Mouse (Mus musculus) layer of hippocampus, postnatal 25 days (tissue): ENCODE data around the gene 5031439G07Rik. TPM values are rescaled to one million over a fixed set of nuclear protein-coding genes. Genes with fewer than 3 reads are reported as not detected.
"Not testable (repeated sequence)": the region's sequence is repeated elsewhere in the genome, so short reads cannot be mapped to it uniquely, and the experiment has no call there.

Source experiments
- DNase-seq, 2 experiments: peaks; one replicate each; pipeline ENCODE4 v3.0.0; 2022; ENCODE audit warnings: mixed read lengths in 2 of 2, low spot score in 1 of 2; ENCODE audit errors: extremely low spot score in 1 of 2
- total RNA-seq, 2 experiments: library from RNA; stranded (reverse); gene quantifications; 2 replicates each; pipeline ENCODE4 v1.2.3; 2021

The 5031439G07Rik gene
- total RNA-seq, 2 experiments from 2014 or later = 80.6 to 99.0 TPM

DNA sequence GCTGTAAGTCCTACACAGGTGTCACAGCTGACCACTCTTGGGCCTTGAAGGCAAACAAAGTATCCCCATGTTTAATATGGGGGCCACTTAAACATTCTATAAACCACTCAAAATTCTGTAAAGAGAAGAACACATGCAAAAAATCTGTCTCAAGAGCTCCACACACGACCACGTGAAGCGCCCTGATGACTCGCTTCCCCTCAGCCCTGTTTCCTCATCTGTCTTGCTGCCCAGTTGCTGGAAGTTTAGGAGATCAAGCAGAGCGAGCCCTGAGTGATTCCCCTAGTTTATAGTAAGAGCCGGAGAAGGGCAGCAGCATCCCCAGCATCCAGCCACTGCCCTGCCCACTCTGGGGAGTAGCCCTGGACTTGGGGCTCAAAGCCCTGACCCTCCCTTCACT lies 28.5 kb downstream of the 5031439G07Rik start:
- DNase-seq = no peak

DNA sequence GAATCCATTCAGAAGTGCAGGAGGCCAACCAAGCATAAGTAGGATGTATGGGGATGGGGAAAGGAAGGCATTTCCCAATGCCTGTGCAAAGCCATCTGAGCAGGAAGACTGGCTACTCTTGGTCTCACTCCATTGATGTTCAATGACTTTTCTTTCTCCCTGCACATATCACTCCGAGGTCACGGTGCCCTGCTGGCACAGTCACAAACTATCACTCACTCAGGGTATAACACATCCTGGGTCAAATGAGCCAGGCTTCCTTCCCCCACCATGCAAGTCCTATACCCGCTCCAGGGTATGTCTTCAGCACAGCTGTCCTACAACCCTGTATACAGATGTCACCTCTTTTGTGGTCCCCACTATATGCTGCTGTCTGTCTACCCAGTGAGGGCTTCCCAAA lies 30.0 kb downstream of the 5031439G07Rik start:
- no peak for DNase-seq

DNA sequence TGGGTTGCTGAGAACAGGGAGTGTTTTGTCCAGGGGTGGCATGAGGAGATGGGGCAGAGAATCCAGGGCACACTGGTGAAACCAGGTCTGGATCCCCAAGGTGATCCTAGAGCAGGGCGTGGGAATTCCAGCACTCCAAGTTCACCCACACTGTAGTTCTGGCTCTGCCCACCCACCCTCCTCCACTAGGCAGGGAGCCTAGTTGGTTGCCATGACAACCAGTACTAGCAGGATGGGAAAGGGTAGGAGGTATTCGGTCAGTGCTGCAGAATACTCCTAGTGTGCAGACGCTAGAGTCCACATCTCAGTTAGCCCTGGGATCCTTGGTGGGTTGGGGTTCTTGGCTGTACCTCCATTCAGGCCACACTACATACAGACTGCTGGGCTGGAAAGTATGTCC lies 30.5 kb downstream of the 5031439G07Rik start:
- DNase-seq = peak in 1 of 2 experiments; percentile 50

DNA sequence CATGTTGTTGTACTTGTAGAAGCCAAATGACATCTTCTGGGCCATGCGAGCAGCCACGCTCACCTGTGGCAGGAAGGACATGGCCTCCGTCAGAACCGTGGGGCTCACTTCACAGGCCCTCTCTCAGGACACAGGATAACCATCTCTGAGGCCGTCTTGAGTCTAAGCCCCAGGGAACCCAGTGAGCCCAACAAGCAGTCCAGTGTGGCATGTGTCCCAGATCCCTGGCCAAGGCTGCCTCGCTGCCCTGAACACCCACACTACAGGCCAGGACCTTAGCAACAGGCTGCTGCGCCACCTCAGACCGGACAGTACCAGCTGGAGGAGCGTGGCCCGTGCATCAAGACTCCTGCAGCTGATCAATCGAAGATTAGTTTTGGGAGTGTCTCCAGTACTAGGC lies 35.1 kb downstream of the 5031439G07Rik start:
- no peak for DNase-seq

DNA sequence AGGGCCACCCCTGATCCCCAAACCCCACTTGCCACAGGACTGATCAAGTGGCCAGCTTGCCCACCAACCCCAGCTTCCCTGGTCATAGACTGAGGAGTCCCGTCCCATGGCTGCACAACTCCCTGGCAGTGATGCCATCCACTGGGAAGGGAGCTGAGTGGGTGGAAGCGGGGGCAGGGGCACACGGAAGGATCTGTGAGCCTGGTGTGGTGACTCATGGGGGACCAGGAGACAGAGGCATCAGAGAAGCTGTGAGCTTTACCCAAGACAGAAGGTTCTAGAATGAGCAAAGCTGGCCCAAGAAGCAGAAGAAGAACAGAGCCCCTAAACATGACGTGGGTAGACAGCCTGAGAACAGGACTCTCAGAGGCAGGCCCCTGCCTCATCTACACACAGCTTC lies 38.3 kb downstream of the 5031439G07Rik start:
- no peak for DNase-seq

- DNase-seq = no peak
Measured at GRCm38 (mm10) chr15:84948990-84949389, 39.4 kb downstream of the 5031439G07Rik start.

DNA sequence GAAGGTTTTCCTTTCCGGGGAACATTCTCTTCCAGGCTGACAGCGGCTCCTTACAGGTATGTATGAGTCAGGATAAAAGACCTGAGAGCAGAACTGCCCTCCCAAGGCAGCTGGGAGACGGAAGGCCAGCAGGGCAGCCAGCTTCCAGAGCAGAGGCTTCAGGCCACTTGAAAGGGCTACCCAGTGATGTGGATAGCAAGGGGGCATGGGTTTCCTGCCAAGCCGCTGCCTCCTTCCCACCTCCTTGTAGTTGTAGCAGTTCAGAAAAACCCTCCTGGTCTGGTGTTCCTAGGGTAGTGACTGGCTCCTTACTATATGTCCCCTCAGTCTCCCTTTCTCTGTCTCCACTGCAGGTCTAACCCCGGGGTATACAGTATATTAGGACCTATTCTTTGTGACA lies 44.0 kb downstream of the 5031439G07Rik start:
- no peak for DNase-seq

GRCm38 (mm10) chr15:84942647-84943285 lies 45.6 kb downstream of the 5031439G07Rik start:
- DNase-seq = no peak

GRCm38 (mm10) chr15:84940102-84940501 lies 48.2 kb downstream of the 5031439G07Rik start:
- no peak for DNase-seq

DNA sequence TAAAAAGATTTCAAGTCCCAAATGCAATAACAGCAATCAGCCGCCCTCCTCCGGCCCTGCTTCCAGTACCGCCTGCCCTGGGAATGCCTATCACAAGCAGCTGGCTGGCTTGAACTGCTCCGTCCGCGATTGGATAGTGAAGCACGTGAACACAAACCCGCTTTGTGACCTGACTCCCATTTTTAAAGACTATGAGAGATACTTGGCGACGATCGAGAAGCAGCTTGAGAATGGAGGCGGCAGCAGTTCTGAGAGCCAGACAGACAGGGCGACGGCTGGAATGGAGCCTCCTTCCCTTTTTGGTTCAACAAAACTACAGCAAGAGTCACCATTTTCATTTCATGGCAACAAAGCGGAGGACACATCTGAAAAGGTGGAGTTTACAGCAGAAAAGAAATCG lies 53.5 kb downstream of the 5031439G07Rik start:
- DNase-seq = no peak

DNA sequence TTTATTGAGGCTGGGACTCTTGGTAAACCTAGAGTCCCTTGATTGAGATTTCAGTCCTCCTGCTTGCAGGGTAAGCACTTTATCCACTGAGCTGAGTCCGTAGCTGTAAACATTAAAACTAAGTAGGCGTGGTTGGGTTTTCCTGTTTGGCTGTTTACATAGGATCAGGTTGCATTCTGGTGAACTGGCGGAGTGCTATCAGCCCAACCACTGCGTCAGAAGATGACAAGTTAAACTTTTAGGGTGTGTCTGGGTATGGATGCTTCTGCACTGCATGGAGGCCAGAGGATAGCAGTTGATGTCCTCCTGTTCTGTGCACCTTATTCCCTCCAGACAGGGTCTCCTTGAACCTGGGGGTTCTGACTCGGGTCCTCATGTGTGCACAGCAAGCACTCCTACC lies 56.0 kb downstream of the 5031439G07Rik start:
- no peak for DNase-seq

DNA sequence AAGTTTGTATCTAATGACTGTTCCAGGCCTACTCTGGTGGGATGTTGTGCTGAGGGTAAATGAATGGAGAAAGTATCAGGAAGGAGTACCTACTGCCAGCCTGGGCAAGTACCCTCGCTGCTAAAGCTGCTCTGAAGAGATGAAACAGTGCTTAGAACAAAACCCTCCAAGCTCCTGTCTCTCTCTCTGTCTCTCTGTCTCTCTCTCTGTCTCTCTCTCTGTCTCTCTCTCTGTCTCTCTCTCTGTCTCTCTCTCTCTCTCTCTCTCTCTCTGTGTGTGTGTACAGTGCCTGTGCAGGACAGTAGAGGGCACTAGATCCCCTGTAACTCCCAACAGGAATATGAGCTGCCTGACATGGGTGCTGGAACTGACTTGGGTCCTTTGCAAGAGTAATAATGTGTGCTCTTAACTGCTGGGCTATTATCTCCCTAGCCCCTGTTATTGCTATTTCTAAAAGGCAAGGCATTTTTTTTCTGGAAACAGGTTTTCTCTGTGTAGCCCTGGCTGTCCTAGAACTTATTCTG lies 62.8 kb downstream of the 5031439G07Rik start:
- no peak for DNase-seq

DNA sequence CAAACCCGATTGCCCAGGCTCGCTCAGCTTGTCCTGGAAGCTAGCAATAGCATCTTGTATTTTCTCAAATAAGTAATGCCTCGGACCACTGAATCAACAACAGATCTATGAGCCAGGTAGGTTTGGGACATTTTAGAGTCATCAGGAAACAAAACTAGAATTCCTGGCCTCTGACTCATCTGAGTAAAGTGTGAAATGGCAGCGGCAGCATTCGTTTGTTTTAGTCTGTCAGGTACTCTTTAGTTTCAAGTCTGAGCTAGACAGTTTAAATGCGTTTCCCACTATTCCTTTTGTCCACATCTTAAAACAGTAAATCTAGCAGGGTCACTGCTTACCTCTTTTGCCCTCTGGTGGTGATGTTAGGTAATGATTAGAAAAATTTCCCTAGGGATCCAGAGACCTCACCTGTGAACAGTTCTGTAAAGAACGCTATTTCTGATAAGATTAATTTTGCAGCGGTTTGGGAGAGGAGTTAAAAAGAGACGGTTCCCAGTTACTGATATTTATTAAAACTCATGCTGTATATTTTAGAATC lies 63.5 kb downstream of the 5031439G07Rik start:
- no peak for DNase-seq

DNA sequence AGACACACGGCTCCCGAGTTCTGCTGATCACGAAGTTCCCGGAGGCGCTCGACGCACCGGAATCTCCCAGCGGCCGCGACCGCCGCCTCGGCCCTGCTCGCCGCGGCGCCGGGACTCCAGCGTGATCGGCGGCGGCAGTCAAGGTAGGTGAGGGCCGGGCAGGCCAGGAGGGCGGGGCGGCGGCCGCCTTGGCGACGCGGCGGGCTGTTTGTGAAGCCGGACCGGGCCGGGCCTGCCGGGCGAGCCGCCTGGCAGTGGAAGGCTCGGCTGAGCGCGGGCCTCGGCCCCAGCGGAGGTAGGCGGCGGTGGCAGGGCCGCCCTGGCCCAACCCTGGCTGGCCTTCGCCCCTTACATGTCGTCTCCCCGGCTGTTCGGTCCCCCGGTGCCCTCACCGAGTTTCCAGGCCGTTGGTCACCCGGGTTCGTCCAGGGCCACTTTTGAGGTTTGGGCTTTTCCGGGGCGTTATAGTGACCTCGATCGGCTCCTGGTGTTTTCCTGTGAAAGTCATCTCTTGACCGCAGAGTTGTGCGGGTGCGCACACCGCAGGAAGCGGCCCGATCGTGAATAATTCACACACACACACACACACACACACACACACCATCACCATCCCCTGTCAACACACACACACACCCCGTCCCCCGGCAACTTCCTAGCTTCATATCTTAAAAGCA lies 64.7 kb downstream of the 5031439G07Rik start:
- no peak for DNase-seq

GRCm38 (mm10) chr15:84922884-84923507 lies 65.4 kb downstream of the 5031439G07Rik start, which contains the start of gene Nup50:
Gene Nup50 (plus strand): TSS chr15:84923411.
- DNase-seq = peak; percentile 100

DNA sequence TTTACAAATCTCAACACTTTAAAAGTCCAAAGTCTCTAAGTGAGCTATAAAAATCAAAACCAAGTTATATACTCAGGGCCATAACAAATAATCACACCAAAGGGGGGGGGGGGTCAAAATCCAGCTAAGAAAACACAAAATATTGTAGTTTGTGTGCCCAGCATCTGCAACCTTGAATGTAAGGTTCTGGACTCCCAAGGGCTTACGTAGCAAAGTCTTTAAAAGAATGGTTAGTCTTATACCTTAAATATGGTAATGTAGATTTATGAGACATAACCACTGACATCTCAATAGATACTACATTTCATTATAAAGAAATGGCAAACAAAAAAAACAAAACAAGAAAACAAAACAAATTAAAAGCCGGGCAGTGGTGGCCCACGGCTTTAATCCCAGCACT lies 68.4 kb downstream of the 5031439G07Rik start, which contains the start of gene Gm29666:
TSS of gene Gm29666 (minus strand) at position 101 of the 400 bp plus-strand sequence.
- no peak for DNase-seq

GRCm38 (mm10) chr15:84913201-84913600 lies 75.2 kb downstream of the 5031439G07Rik start:
- DNase-seq = no peak

DNA sequence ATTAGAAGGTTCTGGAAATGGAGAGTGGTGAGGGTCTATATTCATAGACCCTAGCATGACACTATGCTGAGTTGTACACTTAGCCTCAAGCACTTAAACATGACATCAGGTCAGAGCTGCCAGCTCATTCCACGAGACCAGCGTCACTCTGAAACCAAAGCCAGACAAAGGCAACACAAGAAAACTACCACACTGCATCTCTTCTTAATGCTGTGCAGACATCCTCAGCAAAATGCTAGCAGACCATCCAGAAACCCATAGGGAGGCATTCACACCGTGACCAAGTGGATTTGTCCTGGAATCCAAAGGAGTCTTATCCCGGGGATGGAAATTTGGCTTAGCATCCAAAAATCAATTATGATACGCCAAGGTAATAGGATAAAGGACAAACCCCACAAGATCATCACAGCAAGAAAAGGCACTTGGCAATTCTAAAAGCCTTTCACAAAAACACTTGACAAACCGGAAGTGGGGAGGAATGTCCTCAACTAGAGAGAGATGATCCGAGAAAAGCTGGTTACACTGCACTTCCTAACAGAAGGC lies 84.4 kb downstream of the 5031439G07Rik start:
- no peak for DNase-seq

GRCm38 (mm10) chr15:84898077-84898476 lies 90.3 kb downstream of the 5031439G07Rik start:
- no peak for DNase-seq

DNA sequence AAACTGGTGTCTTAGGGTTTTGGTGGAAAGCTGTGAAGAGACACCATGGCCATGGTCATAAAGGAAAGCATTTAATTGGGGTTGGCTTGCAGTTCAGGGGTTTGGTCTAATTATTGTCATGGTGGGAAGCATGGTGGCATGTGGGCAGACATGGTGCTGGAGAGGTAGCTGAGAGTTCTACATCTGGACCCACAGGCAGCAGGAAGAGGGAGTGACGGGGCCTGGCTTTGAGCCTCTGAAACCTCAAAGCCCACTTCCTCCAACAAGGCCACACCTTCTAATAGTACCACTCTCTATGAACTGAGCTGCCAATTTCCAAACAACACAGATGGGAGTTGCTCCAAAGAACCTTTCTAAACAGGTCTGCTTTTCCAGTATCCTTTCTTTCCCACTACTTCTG lies 91.7 kb downstream of the 5031439G07Rik start:
- no peak for DNase-seq

- not testable (repeated sequence) for DNase-seq
Measured at GRCm38 (mm10) chr15:84896216-84896615, 92.1 kb downstream of the 5031439G07Rik start.
